Mouse (Mus musculus): Measurements from ENCODE around the gene E4f1. TPM values are rescaled to one million over a fixed set of nuclear protein-coding genes. Genes with fewer than 3 reads are reported as not detected.
A peak's percentile ranks its signal among the peaks of the same experiment; 100 is the strongest.

Gene E4f1
- total RNA-seq, 1 experiment from 2014 or later: 16.2 TPM

DNA sequence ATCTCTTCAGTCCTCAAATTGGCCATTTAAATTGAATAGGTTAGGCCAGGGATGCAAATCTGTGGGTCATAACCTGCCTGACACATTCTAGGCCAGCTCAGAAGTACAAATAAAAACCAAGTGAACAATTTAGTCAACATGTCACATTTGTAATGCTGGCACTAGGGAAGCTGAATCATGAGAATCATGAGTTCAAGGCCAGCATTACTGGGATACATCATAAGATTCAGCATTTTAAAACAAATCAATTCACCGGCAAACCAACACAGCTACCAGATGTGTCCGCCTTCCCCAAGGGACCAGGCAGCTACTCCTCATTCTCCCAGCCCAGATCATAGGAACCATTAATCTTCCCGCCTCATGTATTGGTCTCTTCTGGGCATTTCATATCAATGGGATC lies 13.4 kb upstream of the E4f1 start:
- no peak for DNase-seq

DNA sequence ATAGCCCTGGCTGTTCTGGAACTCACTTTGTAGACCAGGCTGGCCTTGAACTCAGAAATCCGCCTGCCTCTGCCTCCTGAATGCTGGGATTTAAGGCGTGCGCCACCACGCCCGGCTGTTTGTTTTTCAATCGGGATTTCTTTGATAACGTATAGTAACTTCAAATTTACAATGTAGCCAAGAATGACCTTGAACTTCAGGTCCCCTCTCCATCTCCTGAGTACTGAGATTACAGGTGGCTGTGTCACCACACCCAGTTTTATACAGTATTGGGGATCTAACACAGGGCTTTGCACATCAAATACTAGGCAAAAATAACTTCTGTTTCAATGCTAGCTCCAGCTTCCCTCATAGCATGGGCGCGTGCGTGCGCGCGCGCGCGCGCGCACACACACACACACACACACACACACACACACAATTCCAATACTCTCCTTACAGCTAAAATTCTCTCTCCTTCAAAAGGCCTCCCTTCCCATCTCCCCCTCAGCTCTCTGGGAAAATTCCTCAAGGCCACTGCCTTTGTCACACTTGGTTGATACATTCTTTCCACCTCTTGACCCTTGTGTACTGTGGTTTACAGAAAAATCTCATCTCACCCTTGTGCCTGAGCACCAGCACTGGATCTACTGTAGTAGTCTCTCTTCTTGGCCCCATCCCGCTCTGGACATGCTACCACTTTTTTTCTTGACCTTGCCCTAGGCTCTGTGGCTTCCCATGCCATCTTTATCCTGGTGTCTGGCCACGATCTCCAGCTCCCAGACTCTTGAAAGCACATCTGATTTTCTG lies 11.1 kb upstream of the E4f1 start:
- DNase-seq: no peak

DNA sequence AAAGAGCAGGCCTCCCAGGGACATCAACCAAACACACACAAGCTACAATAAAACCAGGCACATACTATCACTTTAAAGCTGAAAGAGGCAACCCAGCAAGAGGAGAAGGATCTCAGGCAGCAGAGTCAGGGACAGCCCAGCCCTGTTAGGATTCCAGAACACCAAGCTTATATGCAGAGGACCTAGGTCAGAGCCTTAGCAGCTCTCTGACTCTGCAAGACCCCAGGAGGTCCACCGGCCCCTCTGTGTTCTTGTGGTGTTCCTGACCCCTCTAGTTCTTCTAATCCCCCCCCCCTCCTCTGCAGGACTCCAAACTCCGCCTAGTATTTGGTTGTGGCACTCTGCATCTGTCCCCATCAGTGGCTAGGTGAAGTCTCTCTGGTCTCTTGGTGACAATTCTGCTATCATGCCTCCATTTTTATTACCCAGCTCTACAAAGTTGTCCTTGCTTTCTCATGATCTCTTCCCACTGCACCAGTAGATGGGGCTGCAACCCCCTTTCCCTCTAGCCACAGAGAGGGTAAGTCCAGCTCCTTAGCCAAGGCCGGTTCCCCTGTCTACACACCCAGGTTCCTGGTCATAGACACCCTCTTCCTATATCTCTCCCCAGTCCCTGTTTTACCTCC lies 10.2 kb upstream of the E4f1 start:
- DNase-seq: no peak

DNA sequence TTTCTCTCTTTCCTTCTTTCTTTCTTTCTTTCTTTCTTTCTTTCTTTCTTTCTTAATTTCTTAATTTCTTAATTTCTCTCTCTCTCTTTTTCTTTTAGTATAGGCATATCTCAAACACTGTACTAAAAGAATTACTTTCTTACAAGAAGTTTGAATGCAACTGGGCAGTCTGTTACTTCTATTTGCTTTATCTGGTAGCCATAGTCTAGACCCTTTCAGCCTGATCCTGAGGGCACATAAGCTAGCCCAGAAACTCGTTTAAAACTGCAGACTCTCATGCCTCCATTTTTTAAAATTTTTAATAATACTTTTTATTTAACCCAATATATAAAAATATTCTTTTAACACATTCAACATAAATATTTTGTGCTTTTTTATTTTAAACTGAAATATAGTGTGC lies 9.3 kb upstream of the E4f1 start:
- no peak for DNase-seq

DNA sequence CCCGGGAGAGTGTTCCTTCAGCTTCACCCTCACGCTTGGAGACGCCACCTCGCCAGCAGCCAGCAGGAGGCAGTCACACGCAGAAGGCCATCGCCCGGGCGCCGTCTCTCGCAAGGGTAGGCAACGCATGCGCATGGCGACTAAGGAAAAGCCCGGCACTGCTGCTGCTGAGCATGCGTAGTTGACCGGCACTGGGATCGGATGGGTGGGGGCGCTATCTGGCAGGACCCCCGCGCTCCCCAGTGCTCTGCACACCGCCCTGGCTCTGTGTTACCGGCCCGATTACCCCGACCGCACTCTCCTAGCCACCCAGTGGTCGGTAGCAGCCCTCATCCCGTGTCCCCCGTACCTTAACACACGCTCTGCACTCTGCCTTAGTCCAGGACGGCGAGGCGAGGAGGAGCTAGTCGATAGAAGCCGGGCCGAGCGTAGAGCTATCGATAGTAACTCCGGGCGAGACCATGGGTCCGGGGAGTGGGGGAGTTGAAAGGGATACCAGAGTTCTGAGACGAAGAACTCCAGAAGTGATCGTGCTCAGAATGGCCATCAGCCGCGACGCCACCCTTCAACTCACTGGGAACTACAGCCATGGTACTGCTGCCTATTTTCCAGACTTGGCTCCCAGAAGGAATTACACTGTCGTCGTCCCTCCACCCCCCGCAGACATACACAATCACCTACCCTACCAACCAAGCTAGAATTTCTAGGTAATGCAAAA lies 8.7 kb upstream of the E4f1 start, which contains the start of gene Mlst8:
Mlst8 (minus strand) TSS at position 416 of the 718 bp plus-strand sequence.
- DNase-seq: peak; percentile 99

DNA sequence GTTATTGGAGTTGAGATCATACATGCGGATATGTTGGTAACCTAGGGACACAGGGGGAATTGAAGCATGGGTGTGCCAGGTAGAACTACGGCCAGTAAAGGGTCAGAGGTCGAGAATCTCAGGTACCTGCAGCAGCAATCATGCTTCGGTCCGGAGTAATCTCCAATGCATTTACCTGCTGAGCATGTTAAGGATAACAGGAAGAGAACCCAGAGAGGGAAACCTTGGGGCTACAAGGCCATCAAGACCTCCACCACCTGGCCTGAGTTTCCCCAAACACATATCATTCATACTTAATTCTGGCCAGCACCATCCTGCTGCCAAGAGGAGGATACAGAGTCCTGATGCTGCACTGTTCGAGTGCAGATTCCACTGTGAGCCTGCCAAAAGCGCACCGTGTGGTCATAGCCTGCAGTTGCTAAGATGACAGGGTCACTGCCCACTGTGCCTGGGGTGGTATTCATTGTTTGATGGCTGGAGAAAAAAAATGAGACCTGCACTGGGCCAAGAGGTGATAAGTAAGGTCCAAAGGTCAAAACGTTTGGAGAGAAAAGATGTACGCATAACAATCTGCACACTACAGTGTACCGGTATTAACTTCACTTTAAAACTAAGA lies 8.0 kb upstream of the E4f1 start:
- no peak for DNase-seq

DNA sequence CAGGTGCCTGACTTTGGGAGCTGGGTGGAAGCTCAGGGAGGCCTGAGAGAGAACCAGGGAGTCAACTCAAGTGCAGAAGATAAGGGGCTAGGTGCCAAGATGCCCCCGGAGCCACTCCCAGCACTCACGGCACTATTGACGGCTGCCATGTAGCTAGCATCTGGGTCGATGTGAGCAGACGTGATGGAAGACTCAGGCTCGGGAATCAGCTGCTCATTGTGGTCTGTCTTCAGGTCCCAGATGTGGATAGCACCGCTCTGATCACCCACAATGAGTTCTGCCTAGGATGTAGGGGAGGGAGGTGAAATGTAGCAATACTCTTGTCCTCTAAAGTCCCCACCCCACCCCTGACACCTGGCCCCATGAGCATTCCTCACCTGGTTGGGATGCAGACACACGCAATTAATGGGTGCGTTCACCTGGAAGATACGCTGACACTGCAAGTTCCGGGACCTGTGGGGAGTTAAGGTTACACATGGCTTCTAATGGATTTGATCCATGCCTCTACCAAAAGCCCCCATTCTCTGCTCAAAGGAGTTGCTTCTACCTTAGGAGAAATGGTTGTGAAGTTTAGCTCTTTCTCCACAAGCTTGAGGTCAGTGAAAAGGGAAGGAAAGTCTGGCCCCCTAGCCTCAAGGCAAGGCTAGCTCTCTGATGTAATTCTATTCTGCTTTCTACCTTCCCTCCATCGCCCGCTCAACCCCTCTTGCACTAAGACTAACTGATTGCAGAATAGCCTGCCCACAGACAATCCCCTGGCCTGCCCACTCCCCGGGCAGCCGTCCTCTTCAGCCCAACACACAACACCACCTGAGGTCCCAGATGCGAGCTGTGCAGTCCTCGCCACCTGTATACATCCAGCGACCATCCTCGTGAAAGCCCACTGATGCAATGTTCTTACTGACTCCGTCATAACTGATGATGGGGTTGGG lies 7.2 kb upstream of the E4f1 start:
- DNase-seq: no peak

DNA sequence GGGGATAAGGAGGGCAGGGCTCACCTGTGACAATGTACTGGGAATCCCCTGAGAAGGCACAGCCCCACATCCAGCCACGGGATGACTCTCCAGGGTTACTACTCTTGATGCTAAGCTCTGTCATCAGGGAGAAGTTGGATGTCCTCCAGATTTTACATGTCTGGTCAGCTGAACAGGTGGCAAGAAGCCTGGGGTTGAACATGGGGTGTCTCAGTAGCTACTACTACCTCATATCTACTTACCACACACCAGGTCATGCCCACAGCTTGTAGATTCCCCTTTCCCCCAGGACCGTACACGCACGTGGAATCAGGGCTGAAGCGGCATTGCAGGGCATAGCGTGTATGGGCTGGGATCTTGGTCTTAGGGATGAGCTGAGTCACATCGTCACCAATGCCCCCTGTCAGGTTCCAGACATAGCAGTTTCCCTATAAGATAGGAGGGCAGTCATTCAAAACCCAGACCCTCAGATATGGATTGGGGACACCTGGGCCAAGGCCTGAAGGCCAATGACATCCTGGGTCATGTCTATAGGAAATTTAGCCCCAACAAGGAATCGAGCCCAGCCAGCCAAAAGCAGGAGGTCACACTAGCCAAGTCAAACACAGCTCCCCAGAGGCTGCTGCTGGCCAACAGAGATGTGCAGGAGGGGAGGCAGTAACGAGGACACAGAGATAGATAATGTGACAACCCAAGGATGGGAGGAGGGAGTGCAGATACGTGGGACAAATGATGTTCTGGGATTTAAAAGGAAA lies 6.1 kb upstream of the E4f1 start:
- DNase-seq: no peak

DNA sequence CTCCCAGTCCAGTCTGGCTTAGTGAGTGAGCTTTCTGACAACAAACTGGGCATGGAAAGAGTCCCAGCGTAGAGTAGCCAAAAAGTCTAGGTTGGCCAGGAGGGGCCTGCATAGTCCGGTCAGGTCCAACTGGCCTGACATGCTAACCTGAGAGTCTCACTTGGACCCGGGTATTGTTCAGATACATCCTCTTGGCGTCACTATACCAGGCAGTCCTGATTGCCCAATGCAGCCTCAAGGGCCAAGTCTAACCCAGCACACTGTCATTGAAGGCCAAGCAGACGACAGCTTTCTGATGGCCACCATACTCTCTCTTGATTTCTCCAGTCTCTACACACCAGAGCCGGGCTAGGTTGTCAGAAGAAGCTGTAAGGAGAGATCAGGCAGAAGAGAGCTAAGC lies 5.5 kb upstream of the E4f1 start:
- no peak for DNase-seq

DNA sequence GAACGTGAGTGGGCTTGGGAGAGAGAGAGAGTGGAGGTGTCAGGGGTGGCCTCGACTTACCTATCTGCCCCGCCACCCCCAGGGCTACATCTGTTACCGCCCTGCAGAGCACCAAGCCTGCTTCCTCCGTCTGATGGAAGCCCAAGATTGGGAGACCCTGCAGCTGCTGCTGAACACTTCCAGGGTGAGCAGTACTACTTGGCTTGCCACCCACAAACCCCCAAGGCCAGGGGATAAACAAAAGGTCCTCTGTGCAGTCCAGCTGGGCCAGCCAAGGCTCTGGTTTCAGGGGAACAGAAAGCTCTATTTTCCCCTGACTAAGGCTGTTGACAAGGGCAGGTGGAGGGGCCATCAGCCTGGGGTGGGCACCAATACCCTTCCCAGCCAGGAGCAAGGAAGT lies 4.4 kb upstream of the E4f1 start:
- DNase-seq: no peak

DNA sequence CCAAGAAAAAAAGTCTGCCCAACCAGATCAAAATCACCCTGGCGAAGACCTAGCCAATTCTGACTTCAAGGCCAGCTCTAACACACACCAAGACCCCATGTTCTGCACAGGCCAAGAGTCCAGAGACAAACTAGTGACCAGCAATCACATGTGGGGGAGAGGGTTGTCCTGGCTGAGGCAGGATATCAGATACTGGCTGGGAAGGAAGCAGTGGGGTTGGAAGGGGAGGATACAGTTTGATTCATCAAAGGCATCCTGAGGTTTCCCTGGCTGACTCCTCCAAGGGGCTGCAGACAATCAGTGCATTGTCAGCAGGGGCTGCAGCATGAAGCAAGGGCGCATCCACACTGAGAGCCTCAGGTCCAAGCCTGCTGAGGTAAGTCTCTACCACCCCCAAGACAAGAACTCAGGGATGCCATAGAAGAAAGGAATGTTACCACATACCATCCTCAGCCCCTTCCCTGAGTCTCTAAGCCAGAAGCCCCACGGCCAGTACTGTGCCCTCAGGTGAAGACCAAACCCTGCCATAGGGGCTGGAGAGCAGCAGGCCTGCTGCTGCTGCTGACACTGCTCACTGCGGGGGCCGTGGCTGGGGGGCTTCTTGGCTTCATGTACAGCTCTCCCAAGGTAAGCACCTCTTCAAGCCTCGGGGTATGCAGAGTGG lies 3.6 kb upstream of the E4f1 start, which contains the start of gene Bricd5:
Bricd5 (plus strand) TSS at position 273 of the 664 bp plus-strand sequence.
- DNase-seq: no peak

DNA sequence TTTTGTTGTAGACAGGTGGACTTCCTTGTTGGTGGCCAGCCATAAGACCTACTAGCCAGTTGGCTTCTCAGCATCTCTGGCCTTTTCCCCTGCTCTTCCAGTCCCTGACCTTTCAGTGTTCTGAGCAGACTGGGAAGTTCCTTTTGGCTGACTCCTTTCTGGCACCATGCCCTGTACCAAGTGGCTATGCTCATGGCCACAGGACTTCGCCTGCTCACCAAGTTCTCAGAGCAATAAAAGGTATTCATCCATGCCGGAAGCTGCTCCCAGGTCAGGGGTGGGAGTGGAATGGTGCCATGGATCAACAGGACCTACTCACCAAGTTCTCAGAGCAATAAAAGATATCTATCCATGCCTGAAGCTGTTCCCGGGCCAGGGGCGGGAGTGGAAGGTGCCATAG lies 2.4 kb upstream of the E4f1 start:
- DNase-seq: peak; percentile 88

DNA sequence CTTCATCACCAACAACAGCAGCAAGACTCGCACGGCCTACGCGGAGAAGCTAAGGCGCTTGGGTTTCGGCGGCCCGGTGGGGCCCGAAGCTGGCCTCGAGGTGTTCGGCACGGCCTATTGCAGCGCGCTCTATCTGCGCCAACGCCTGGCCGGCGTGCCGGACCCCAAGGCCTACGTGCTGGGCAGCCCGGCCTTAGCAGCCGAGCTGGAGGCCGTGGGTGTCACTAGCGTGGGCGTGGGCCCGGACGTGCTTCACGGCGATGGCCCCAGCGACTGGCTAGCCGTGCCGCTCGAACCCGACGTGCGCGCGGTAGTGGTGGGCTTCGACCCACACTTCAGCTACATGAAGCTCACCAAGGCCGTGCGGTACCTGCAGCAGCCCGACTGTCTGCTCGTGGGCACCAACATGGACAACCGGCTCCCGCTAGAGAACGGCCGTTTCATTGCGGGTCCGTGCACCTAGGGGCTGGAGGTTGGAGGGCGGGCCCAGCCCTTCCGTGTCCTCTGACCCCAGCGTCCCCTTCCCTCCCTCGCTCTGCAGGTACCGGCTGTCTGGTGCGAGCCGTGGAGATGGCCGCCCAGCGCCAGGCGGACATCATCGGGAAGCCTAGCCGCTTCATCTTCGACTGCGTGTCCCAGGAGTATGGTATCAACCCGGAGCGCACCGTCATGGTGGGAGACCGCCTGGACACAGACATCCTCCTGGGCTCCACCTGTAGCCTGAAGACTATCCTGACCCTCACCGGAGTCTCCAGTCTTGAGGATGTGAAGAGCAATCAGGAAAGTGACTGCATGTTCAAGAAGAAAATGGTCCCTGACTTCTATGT lies 801 bp upstream of the E4f1 start:
- DNase-seq: peak; percentile 67

DNA sequence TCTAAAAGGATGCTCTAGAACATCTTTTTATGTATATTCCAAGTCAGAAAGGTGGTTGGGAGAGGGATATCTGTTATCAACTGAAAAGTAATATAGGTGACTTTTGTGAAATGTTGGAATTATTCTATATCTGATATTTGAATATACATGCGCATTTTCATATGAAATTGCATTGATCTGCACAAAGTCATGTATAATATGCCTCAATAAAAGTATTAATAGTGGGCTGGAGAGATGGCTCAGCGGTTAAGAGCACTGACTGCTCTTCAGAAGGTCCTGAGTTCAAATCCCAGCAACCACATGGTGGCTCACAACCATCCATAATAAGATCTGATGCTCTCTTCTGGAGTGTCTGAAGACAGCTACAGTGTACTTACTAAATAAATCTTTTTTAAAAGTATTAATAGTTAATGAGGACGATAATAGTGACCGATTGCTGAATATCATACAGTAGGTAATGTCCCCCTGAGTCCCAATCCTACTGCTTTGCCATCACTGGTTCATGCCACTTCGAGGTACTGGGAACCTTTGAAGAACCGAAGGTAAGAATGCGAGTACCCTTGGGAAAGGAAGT lies 690 bp downstream of the E4f1 start:
- DNase-seq: no peak

DNA sequence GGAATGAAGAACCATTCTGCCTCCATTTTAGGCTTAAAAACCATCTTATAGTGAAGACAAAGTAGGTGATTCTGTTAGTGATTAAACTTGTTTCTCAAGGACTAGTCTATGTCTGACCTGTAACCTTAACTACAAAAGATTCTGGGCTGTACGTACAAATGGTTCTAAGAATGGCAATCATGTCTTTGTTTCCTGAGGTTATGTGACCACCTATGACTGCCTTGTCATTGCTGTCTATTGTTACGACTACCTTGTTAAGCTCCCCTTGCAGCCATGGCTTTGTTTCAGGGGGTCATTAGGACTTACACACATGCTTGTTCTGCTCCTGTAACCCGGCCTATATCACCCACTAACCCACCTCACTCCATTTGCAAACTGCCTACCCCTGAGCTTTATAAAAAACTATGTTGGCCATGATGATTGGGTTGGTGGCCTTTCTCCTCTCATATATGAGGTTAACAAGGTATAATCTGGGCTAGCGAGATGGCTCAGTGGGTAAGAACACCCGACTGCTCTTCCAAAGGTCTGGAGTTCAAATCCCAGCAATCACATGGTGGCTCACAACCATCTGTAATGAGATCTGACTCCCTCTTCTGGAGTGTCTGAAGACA lies 1.4 kb downstream of the E4f1 start:
- no peak for DNase-seq

DNA sequence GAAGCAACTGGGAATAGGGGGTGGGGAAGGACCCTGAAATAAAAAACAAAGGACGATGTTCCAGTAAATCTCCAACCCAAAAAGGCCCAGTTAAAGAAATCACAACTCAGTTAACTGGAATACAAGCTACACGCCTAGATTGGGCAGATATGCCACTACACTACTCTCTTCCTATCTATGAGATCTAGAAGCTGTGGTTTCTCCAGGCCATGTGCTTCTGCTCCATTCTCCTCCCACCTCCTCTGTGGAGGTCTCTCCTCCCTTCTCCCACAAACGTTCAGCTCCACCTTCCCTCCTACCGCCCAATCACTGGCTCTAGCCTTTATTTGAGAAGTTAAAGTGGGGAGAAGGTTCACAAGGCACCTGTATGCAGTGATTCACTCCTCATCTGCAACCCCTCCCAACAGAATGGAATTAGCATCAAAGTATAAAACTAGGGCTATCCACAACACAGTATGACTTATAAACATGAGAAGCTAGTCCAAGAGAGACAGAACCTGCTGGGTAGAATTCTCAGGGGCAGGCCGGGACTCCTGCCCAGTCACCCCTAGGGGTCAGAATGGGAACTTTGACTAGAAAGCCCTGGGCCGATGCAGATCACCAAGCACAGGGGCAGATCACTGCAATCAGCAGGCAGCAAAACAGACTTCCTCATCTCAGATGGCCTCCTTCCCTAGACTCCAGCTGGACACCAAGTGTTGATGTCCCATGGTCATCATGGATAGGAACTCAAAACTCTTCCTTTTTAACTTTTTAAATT lies 6.6 kb downstream of the E4f1 start:
- no peak for DNase-seq

DNA sequence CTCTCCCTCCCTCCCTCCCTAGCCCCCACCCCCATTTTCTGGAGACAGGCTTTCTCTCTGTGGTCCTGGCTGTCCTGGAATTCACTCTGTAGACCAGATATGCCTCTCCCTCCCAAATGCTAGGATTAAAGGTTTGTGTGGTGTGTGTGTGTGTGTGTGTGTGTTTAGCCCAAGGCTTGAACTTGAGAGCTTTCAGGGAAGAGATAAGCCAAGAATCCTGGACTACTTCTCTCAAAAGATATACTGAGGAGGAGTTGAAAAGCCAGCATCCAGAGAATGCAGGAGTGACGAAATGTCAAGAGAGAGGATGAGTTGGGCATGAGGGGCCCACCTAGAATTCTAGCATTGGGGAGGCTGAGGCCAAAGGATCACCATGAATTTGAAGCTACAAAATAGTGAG lies 7.2 kb downstream of the E4f1 start:
- DNase-seq: no peak

DNA sequence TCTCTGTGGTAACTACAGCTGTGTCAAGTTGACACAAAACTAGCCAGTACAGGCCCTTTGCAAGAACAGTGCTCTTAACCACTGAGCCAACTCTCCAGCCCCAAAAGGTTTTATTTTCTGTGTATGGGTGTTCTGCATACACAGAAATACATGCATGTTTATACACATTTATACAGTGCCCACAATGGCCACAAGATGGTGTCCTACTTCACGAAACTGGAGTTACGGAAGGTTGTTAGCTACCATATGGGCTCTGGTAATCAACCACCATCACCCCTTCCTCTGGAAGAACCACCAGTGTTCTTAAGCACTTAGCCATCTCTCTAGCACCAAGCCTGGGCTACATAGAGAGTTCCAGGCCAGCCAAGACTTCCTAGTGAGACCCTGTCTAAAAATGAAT lies 8.5 kb downstream of the E4f1 start:
- peak; percentile 46 for DNase-seq

Measured in adrenal gland, postnatal 14 days (tissue).